Mouse (Mus musculus) stomach, adult 2 months (tissue): ENCODE data around the gene Rab17. TPM values are rescaled to one million over a fixed set of nuclear protein-coding genes. Genes with fewer than 3 reads are reported as not detected.

Experiments
- polyA plus RNA-seq: library from polyadenylated mRNA; depleted of rRNA; stranded (reverse); fragments of >200 nt; gene quantifications from 2 replicates; pipeline ENCODE4 v1.2.3, GENCODE M21; 2012; rRNA removed

Rab17 gene
- polyA plus RNA-seq: 2.0 and 3.5 TPM in 2 replicates

DNA sequence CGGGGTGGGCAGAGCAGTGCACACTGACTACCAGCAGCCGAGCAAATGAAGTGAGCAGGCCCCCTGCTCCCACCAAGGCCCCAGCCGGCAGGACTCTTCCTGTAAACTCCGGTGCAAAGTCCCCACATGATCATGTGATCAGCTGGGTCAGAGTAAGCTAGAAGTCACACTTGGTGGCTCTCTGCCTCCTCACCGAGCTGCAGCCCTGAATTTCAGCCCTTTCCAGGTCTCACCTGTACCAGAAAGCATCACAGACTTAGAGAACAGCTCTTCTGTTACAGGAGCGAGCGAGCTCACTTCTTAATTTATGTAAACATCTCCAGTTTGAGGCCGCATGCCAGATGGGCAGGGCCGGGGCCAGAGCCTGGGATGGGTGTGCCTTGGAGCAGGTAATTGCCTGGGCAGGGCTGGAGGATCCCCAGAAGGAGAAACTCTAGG lies at the start of gene Rab17:
Gene Rab17 (minus strand): TSS at position 315 of the 438 bp plus-strand sequence.

DNA sequence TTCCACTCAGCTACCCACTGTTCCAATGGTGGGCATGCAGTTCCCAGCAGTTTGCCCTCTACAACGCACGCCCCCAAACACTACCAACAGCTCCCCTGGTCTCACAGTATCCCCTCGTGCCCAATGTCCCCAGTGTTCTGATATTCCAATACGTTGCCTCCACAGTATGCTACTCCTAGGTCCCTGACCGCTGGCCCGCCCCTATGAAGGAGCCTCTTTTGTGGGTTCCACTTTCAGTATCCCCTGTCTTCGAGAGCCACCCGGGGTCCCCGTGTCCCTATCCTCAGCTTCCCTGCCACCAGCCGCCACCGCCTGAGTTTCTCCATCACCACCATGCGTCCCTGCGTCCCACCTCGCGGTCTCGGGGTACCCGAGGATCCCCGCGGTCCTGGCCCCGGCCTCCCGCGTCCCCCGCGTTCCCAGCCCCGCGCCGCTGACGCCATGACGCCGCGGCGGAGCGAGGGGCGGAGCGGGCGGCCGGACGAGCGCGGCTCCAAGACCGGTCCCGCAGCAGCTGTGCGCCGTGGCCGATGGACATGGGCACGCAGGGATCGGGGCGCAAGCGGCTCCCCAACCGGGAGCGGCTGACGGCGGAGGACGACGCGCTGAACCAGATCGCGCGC lies 28.9 kb upstream of the Rab17 start, which contains the start of gene Lrrfip1:
Gene Lrrfip1 (plus strand): TSS at position 470 of the 623 bp plus-strand sequence.

GRCm38 (mm10) chr1:90952808-90953207 lies 16.7 kb downstream of the Rab17 start, which contains the start of gene Prlh:
Prlh (plus strand) TSS chr1:90953108.

DNA sequence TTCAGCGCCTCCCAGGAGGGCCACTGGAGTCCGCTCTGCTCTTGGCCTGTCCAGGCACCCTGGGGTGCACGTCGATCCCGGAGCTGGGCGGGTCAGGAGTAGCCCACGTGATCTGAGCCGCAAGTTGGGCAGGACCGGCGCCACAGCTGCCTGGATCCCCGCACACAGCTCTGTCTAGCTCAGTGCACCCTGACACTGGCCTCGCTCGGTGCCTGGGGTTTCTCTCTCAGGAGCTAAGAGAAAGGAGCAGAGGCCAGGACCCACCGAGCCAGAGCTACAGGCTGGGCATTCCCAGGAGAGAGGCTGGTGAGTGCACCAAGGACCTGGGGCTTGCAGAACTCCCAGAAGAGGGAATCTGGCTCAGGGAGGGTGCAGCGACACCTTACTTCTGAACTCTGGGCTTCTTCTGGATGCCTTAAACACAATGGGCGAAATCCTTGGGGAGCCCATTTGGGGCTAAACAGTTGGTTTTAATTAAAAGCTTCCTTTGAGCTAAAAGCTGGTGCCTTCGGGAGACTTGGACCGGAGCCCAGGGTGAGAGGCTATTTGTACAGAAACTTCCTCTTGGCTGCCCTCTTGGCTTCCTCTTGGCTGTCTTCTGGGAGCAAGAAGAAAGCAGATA lies 54.4 kb downstream of the Rab17 start, which contains the start of gene Mlph:
Gene Mlph (plus strand): TSS at position 138 of the 622 bp plus-strand sequence.

Other genes starting within 250 kb of the Rab17 start
- gene Col6a3, start 125.7 kb downstream of the Rab17 start, polyA plus RNA-seq: 10.8 and 14.4 TPM in 2 replicates
- 43.8 and 53.0 TPM in 2 replicates for gene Mlph, start 54.6 kb downstream of the Rab17 start, polyA plus RNA-seq
- not detected in 2 replicates for gene Prlh, start 16.6 kb downstream of the Rab17 start, polyA plus RNA-seq
- gene Lrrfip1, start 29.1 kb upstream of the Rab17 start, polyA plus RNA-seq: 4.5 and 6.2 TPM in 2 replicates
- not detected in 2 replicates for gene Rbm44, start 175.4 kb upstream of the Rab17 start, polyA plus RNA-seq
- gene Ramp1, start 210.2 kb upstream of the Rab17 start, polyA plus RNA-seq: 10.3 and 11.8 TPM in 2 replicates